Mouse (Mus musculus): Measurements from ENCODE around the gene Sik1.

GRCm38 (mm10) chr17:31824812-31825211, 30.8 kb downstream of the Sik1 start:
- TF ChIP-seq POLR2A (IDR thresholded peaks at IDR 0.05; ENCODE audit: borderline replicate concordance, extremely low read depth, insufficient read depth, insufficient read length, poor library complexity, severe bottlenecking) = no peak
- no peak for TF ChIP-seq CTCF (IDR thresholded peaks at IDR 0.05; ENCODE audit: borderline replicate concordance, extremely low read depth, insufficient read depth, insufficient read length)
